Mouse (Mus musculus) E14TG2a.4 (cell line): Measurements from ENCODE around the gene Il1r1.

Source experiments
- CTCF ChIP-seq: conservative IDR thresholded peaks from 2 replicates; pipeline ENCODE4 v1.5.1; 2014; ENCODE audit warnings: low read length
- NANOG ChIP-seq: IDR thresholded peaks from 2 replicates; pipeline ENCODE4 v1.6.1; 2014; ENCODE audit warnings: borderline replicate concordance, low read length, mixed read lengths
- POU5F1 ChIP-seq: IDR thresholded peaks from 2 replicates; pipeline ENCODE4 v1.6.1; 2014; ENCODE audit warnings: low read length, borderline replicate concordance

DNA sequence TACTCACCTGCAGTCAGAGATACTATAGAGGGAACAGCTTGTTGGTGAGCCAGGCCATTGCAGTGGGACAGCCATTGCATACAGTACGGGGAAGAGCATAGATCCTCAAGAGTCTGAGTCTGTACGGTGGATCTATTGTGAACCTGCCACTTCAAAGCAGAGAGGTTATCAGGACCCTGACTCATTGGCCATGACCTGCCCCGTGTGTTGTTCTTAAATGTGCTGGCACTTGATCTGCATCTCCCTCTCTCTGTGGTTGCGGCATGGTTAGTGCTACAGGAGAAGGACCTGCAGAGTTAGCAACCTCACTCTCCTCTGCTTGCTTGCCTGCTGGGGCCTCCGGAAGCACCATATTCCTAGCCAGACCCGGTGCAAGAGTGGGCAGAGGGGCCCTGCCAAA, 43.7 kb downstream of the Il1r1 start:
- TF ChIP-seq CTCF (no peak), POU5F1 (no peak), NANOG (no peak)
